Mouse (Mus musculus): ENCODE measurements around the gene Ociad2.
A peak's percentile ranks its signal among the peaks of the same experiment; 100 is the strongest.
"Not testable (repeated sequence)": the region's sequence is repeated elsewhere in the genome, so short reads cannot be mapped to it uniquely, and the experiment has no call there.

Gene Ociad2

DNA sequence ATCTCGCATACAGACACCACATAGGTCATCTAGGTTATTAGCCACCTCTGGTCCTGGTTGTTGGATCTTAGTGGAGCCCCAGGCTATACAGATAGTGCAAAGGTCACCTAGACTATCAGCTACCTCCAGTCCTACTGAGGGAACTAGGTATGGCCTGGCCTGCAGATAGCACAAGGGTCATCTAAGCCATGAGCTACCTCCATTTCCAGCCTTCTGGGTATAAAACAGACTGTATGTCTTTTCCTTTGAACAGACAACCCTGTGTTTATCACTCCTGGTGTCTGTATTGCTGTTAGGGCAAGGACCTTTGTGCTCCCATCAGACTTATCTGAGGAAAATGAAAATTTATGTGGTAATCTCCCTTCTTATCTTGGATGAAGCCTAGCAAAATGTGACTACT lies 11.0 kb upstream of the Ociad2 start:
- no peak for DNase-seq

- DNase-seq, result no peak
These were observed 8.7 kb upstream of the Ociad2 start for GRCm38 (mm10) chr5:73349514-73349913.

DNA sequence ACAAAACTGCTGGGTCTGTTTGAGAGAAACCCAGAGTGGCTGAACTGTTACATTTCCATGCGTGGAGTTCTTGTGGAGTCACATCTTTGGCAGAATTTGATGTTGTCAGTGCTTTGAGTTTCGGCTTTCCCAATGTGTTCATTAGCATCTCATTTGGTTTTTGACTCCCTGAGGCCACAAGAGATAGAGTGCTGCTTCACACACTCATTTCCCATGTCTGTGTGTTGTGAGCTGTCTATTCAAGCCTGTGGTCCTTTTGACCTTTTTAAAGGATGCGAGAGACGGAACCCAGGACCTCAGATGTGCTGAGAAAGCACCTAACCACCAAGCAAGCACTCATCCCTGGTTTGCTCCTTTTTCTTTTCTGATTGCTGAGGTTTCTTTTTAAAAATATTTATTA lies 4.4 kb upstream of the Ociad2 start:
- DNase-seq, result no peak

GRCm38 (mm10) chr5:73344310-73344709 lies 3.5 kb upstream of the Ociad2 start:
- no peak for DNase-seq

GRCm38 (mm10) chr5:73342701-73343355 lies 2.0 kb upstream of the Ociad2 start:
- no peak for DNase-seq

GRCm38 (mm10) chr5:73339779-73340722 lies 777 bp downstream of the Ociad2 start:
- DNase-seq, result no peak

DNA sequence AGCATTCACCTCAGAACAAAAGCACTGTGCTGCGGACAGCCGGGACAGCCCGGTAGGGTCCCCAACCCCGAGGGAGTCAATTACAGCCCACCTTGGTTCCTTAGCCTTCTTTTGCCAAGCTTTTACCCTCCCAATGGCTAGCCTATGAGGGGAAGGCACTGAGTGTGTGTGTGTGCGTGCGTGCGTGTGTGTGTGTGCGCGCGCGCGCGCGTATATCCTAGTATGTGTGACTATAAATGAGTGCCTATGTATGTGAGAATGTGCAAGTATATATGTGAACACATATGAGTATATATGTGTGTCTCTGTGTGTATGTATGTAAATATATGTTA lies 2.0 kb downstream of the Ociad2 start:
- no peak for DNase-seq

GRCm38 (mm10) chr5:73337961-73338831 lies 2.6 kb downstream of the Ociad2 start:
- DNase-seq, result peak; percentile 9 to 25

DNA sequence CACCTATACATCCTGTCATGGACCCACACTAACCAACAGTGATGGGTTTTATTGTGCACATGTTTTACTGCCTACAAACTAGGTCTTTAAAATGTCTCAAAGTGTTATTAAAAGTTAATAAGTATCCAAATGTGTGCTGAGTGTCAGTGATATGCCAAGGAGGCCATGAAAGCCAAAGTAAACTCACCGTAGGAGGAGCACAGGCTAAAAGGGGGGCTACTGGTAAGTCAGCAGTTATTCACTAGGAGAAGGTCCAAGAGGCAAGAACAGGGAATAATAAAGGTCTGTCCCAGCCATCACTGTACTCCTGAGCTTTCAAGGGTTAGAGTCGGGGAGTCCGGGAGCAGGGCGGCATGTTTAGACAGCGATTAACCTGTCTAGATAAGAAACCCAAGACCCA lies 4.4 kb downstream of the Ociad2 start:
- no peak for DNase-seq

DNA sequence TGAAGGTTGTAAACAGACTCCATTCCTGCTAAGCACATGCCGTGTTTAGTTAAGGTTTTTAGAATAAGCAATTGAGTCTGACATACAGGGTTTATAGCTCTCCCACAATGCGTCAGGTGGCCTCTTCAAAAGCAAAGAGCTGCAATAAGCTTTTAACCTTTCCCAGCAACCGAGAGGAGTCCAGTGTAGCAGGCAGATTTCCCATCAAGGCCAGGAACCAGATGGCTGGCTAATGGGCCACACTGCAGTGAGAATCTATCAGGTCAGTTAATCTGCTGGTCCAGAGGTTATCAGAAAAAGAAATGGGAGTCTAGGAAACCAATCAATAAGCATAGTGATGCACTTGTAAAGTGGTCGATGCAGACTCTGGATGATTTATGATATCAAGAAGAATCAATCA lies 9.8 kb downstream of the Ociad2 start:
- no peak for DNase-seq

GRCm38 (mm10) chr5:73324526-73325170 lies 16.2 kb downstream of the Ociad2 start:
- no peak for DNase-seq

GRCm38 (mm10) chr5:73323602-73324001 lies 17.2 kb downstream of the Ociad2 start:
- DNase-seq, result no peak

GRCm38 (mm10) chr5:73322684-73323083 lies 18.1 kb downstream of the Ociad2 start:
- not testable (repeated sequence) for DNase-seq

- DNase-seq, result no peak
These were observed 21.5 kb downstream of the Ociad2 start for GRCm38 (mm10) chr5:73319306-73319705.

DNA sequence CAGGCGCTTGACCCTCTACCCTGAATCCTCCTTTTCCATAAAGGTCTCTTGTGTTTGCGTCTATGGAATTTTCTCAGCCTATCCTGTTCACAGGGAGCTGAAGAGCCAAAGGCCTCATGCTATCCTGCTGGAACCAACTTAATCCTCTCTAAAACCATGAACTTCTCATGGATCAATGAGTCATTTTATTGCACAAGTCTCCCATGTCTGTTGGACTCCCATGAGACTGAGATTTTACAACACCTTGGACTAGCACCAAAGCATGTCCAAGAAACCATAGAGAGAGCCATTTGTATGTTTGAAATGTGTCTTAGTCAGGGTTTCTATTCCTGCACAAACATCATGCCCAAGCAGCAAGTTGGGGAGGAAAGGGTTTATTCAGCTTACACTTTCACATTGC lies 26.2 kb downstream of the Ociad2 start:
- no peak for DNase-seq

GRCm38 (mm10) chr5:73313591-73313990 lies 27.2 kb downstream of the Ociad2 start:
- DNase-seq, result no peak

DNA sequence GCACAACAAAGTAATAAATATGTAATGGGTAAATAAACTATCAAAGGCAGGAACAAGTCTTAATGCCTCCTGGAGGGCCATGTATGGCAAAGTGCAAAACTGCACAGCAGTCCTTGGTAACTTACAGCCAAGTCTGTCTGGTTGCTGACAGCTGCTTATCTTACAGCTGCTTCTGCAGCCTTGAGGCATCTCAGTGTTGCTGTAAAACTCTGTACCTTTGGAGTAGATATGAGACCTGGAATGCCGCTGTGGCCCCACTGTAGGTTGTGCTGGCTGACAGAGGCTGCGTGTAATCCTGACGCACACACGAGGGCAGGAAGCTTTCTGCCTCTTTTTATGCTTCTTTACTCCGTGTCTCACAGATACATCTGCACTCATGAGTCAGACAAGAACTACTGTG lies 29.4 kb downstream of the Ociad2 start:
- no peak for DNase-seq

- DNase-seq, result no peak
These were observed 30.4 kb downstream of the Ociad2 start for GRCm38 (mm10) chr5:73310401-73310800.

- DNase-seq, result no peak
These were observed 31.3 kb downstream of the Ociad2 start for GRCm38 (mm10) chr5:73309496-73309895.

GRCm38 (mm10) chr5:73307297-73307696 lies 33.5 kb downstream of the Ociad2 start:
- no peak for DNase-seq

DNA sequence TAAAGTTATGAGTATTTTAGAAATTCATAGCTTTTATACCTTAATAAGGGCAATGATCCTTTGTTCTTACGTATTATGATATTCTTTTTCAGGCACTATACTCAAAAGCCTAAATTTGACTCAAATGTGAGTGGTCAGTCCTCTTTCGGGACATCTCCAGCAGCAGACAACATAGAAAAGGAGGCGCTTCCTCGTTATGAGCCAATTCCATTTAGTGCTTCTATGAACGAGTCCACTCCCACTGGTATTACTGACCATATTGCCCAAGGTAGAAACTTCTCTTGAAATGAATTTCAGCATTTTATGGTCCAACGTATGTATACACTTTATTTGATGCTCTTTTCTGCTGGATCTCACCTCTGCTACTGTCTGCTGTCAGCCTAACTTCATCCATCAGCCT lies 34.3 kb downstream of the Ociad2 start:
- DNase-seq, result no peak

GRCm38 (mm10) chr5:73304507-73304906 lies 36.3 kb downstream of the Ociad2 start:
- no peak for DNase-seq
